Mouse (Mus musculus) limb, embryonic 12.5 days (tissue): ENCODE data around the gene Krtap5-1. TPM values are rescaled to one million over a fixed set of nuclear protein-coding genes. Genes with fewer than 3 reads are reported as not detected.
"Not testable (repeated sequence)": the region's sequence is repeated elsewhere in the genome, so short reads cannot be mapped to it uniquely, and the experiment has no call there.

Experiments
- ATAC-seq: fragments of 200-750 bp; cut with Nextera tagmentation; 2 replicates; pipeline ENCODE4 v1.8.0; 2017; ENCODE audit warnings: low read depth, moderate TSS enrichment; ENCODE audit not compliant: insufficient number of reproducible peaks, insufficient read depth, low FRiP score, low TSS enrichment
- H3K27ac ChIP-seq: fragments of 300-500 bp; sonication (generic); 2 replicates; pipeline ENCODE4 v1.5.1; 2016; ENCODE audit warnings: mild to moderate bottlenecking, moderate library complexity
- H3K27me3 ChIP-seq: fragments of 300-500 bp; sonication (generic); 2 replicates; pipeline ENCODE4 v1.6.1; 2016; ENCODE audit warnings: mild to moderate bottlenecking, moderate library complexity
- H3K36me3 ChIP-seq: fragments of 300-500 bp; sonication (generic); 2 replicates; pipeline ENCODE4 v1.6.1; 2016; ENCODE audit warnings: mild to moderate bottlenecking, moderate library complexity
- H3K4me1 ChIP-seq: fragments of 300-500 bp; sonication (generic); replicated peaks from 2 replicates; pipeline ENCODE4 v1.6.1; 2016
- H3K4me2 ChIP-seq: fragments of 300-500 bp; sonication (generic); 2 replicates; pipeline ENCODE4 v1.6.1; 2016; ENCODE audit warnings: mild to moderate bottlenecking, moderate library complexity
- H3K4me3 ChIP-seq: fragments of 300-500 bp; sonication (generic); replicated peaks from 2 replicates; pipeline ENCODE4 v1.5.1; 2016; ENCODE audit warnings: mild to moderate bottlenecking
- H3K9ac ChIP-seq: fragments of 300-500 bp; sonication (generic); replicated peaks from 2 replicates; pipeline ENCODE4 v1.6.1; 2016; ENCODE audit warnings: mild to moderate bottlenecking, moderate library complexity
- H3K9me3 ChIP-seq: fragments of 300-500 bp; sonication (generic); 2 replicates; pipeline ENCODE4 v1.6.1; 2016; ENCODE audit warnings: mild to moderate bottlenecking, moderate library complexity
- WGBS: fragments of 180-500 bp; shearing (Covaris S2); methylation state at CpG from one replicate; pipeline ENCODE4 v1.1.7; 2016; 5-methylcytosine and 5-hydroxymethylcytosine counted together
- polyA plus RNA-seq: library from polyadenylated mRNA; unstranded; fragments of >200 nt; fragmentation: Nextera tagmentation; extraction: Ambion mirVana; gene quantifications from 2 replicates; pipeline ENCODE4 v1.2.1, GENCODE M21; 2016

Gene Krtap5-1
- polyA plus RNA-seq, 1 experiment from 2014 or later: not detected

- Histone ChIP-seq H3K4me3 (no peak overlapping the region), H3K9me3 (no peaks in the 10 kb centered on the region), H3K4me2 (no peak overlapping the region), H3K36me3 (no peaks in the 10 kb centered on the region), H3K4me1 (no peaks in the 10 kb centered on the region), H3K27ac (no peak overlapping the region), H3K9ac (no peak overlapping the region), H3K27me3 (peaks cover 3% of the 10 kb centered on the region; the same call in 1 of the 2 replicates)
- no peak for ATAC-seq
Observed at GRCm38 (mm10) chr7:142295418-142295817, 1.5 kb downstream of the Krtap5-1 start.

- H3K27ac ChIP-seq, H3K4me3 ChIP-seq, H3K4me2 ChIP-seq, H3K27me3 ChIP-seq, ATAC-seq, H3K36me3 ChIP-seq, H3K9me3 ChIP-seq, H3K4me1 ChIP-seq, H3K9ac ChIP-seq: not testable (repeated sequence)
- WGBS: 0% methylated on average over 2 of the region's 2 CpGs
Observed at GRCm38 (mm10) chr7:142293851-142294250, 3.1 kb downstream of the Krtap5-1 start.

- not testable (repeated sequence) for ATAC-seq, H3K27ac ChIP-seq, H3K36me3 ChIP-seq, H3K9ac ChIP-seq, H3K4me1 ChIP-seq, H3K4me2 ChIP-seq, H3K9me3 ChIP-seq, H3K4me3 ChIP-seq
- peaks cover 32% of the 10 kb centered on the region for H3K27me3 ChIP-seq
- 27% methylated on average over 9 of the region's 9 CpGs for WGBS
Observed at GRCm38 (mm10) chr7:142285910-142286612, 10.9 kb downstream of the Krtap5-1 start.

- H3K27ac ChIP-seq: no peak overlapping the region
- no peaks in the 10 kb centered on the region for H3K9me3 ChIP-seq
- peak; percentile 65; the same call in 1 of the 2 replicates for ATAC-seq
- H3K9ac ChIP-seq: peak overlapping the region; percentile 23; the same call in 1 of the 2 replicates
- H3K4me2 ChIP-seq: peak overlapping the region; percentile 70
- H3K36me3 ChIP-seq: no peaks in the 10 kb centered on the region
- WGBS: 10% methylated on average over 23 of the region's 23 CpGs
- peaks cover 7% of the 10 kb centered on the region; the same call in 1 of the 2 replicates for H3K4me1 ChIP-seq
- H3K27me3 ChIP-seq: peaks cover 32% of the 10 kb centered on the region
- H3K4me3 ChIP-seq: peak overlapping the region; percentile 53
Observed at GRCm38 (mm10) chr7:142285130-142285835, 11.6 kb downstream of the Krtap5-1 start.

GRCm38 (mm10) chr7:142284615-142285080 is 12.3 kb downstream of the Krtap5-1 start:
- ATAC-seq: peak; percentile 83

GRCm38 (mm10) chr7:142284023-142284591 is 12.8 kb downstream of the Krtap5-1 start:
- Histone ChIP-seq H3K4me2 (peak overlapping the region; percentile 70), H3K27me3 (peaks cover 32% of the 10 kb centered on the region), H3K36me3 (no peaks in the 10 kb centered on the region), H3K4me3 (peak overlapping the region; percentile 53), H3K27ac (peak overlapping the region; percentile 91), H3K9me3 (no peaks in the 10 kb centered on the region), H3K4me1 (peaks cover 7% of the 10 kb centered on the region; the same call in 1 of the 2 replicates), H3K9ac (peak overlapping the region; percentile 68)
- WGBS: under 1% methylated on average over 38 of the region's 38 CpGs
- peak; percentile 74 for ATAC-seq

More at GRCm38 (mm10) chr7:142284615-142285080, 12.3 kb downstream of the Krtap5-1 start:
- no peaks in the 10 kb centered on the region for H3K9me3 ChIP-seq
- peak overlapping the region; percentile 91 for H3K27ac ChIP-seq
- no peaks in the 10 kb centered on the region for H3K36me3 ChIP-seq
- WGBS: under 1% methylated on average over 19 of the region's 19 CpGs
- peaks cover 7% of the 10 kb centered on the region; the same call in 1 of the 2 replicates for H3K4me1 ChIP-seq
- peak overlapping the region; percentile 70 for H3K4me2 ChIP-seq
- H3K27me3 ChIP-seq: peaks cover 32% of the 10 kb centered on the region
- H3K9ac ChIP-seq: peak overlapping the region; percentile 68
- H3K4me3 ChIP-seq: peak overlapping the region; percentile 53

- H3K9me3 ChIP-seq: not testable (repeated sequence)
Observed at GRCm38 (mm10) chr7:142282847-142283246, 14.1 kb downstream of the Krtap5-1 start.

GRCm38 (mm10) chr7:142279291-142279690 is 17.6 kb downstream of the Krtap5-1 start:
- 63% methylated on average over 1 of the region's 1 CpGs for WGBS
- not testable (repeated sequence) for ATAC-seq, H3K4me3 ChIP-seq, H3K4me1 ChIP-seq, H3K4me2 ChIP-seq, H3K9me3 ChIP-seq, H3K36me3 ChIP-seq, H3K9ac ChIP-seq, H3K27ac ChIP-seq
- peaks cover 13% of the 10 kb centered on the region for H3K27me3 ChIP-seq

More at GRCm38 (mm10) chr7:142282847-142283246, 14.1 kb downstream of the Krtap5-1 start:
- H3K4me3 ChIP-seq, H3K4me1 ChIP-seq, H3K36me3 ChIP-seq, ATAC-seq, H3K27ac ChIP-seq, H3K9ac ChIP-seq: not testable (repeated sequence)
- Histone ChIP-seq H3K27me3 (peaks cover 32% of the 10 kb centered on the region), H3K4me2 (peak overlapping the region; percentile 70)
- 22% methylated on average over 2 of the region's 2 CpGs for WGBS

GRCm38 (mm10) chr7:142278183-142278582 is 18.7 kb downstream of the Krtap5-1 start:
- not testable (repeated sequence) for H3K4me1 ChIP-seq, ATAC-seq, H3K9me3 ChIP-seq, H3K36me3 ChIP-seq, H3K4me3 ChIP-seq, H3K9ac ChIP-seq, H3K4me2 ChIP-seq, H3K27ac ChIP-seq
- peaks cover 12% of the 10 kb centered on the region for H3K27me3 ChIP-seq
- 0% methylated on average over 3 of the region's 3 CpGs for WGBS

GRCm38 (mm10) chr7:142274263-142274662 is 22.7 kb downstream of the Krtap5-1 start, which contains the start of gene Gm4559:
Gm4559 (minus strand) TSS chr7:142274363.
- H3K4me1 ChIP-seq, ATAC-seq, H3K27ac ChIP-seq, H3K4me3 ChIP-seq, H3K27me3 ChIP-seq, H3K9ac ChIP-seq, H3K4me2 ChIP-seq, H3K9me3 ChIP-seq, H3K36me3 ChIP-seq: not testable (repeated sequence)

- H3K4me1 ChIP-seq, H3K27me3 ChIP-seq, H3K27ac ChIP-seq, H3K4me3 ChIP-seq, ATAC-seq, H3K9me3 ChIP-seq, H3K9ac ChIP-seq, H3K36me3 ChIP-seq, H3K4me2 ChIP-seq: not testable (repeated sequence)
- 50% methylated on average over 1 of the region's 1 CpGs for WGBS
Observed at GRCm38 (mm10) chr7:142258254-142258653, 38.7 kb downstream of the Krtap5-1 start, which contains the start of gene Gm2431. Gm2431 (minus strand) TSS chr7:142258354.
